Mouse (Mus musculus) forebrain, embryonic 11.5 days (tissue): ENCODE data around the gene Gm128. TPM values are rescaled to one million over a fixed set of nuclear protein-coding genes. Genes with fewer than 3 reads are reported as not detected.

Experiments used
- ATAC-seq: fragments of 200-750 bp; cut with Nextera tagmentation; replicated peaks from 2 replicates; pipeline ENCODE4 v1.8.0; 2017; ENCODE audit warnings: moderate TSS enrichment; ENCODE audit not compliant: low FRiP score
- DNase-seq: peaks from one replicate; pipeline ENCODE4 v3.0.0-alpha.2; 2017; ENCODE audit warnings: low spot score
- H3K27ac ChIP-seq: fragments of 300-500 bp; sonication (generic); 2 replicates; pipeline ENCODE4 v1.5.1; 2014; ENCODE audit warnings: low read depth, low read length
- H3K27me3 ChIP-seq: fragments of 300-500 bp; sonication (generic); 2 replicates; pipeline ENCODE4 v1.6.1; 2014; ENCODE audit warnings: mild to moderate bottlenecking, low read length, mixed read lengths; ENCODE audit not compliant: control insufficient read depth, insufficient read depth
- H3K36me3 ChIP-seq: fragments of 300-500 bp; sonication (generic); 2 replicates; pipeline ENCODE4 v1.6.1; 2014; ENCODE audit warnings: mild to moderate bottlenecking, low read length, moderate library complexity, mixed read lengths; ENCODE audit not compliant: control insufficient read depth, insufficient read depth
- H3K4me1 ChIP-seq: fragments of 300-500 bp; sonication (generic); replicated peaks from 2 replicates; pipeline ENCODE4 v1.6.1; 2014; ENCODE audit warnings: low read length, mixed read lengths; ENCODE audit not compliant: control insufficient read depth, insufficient read depth
- H3K4me2 ChIP-seq: fragments of 300-500 bp; sonication (generic); 2 replicates; pipeline ENCODE4 v1.6.1; 2014; ENCODE audit warnings: low read depth, mild to moderate bottlenecking, low read length, moderate library complexity, mixed read lengths; ENCODE audit not compliant: severe bottlenecking
- H3K4me3 ChIP-seq: fragments of 300-500 bp; sonication (generic); 2 replicates; pipeline ENCODE4 v1.5.1; 2014; ENCODE audit warnings: low read depth, low read length
- H3K9ac ChIP-seq: fragments of 300-500 bp; sonication (generic); 2 replicates; pipeline ENCODE4 v1.6.1; 2014; ENCODE audit warnings: low read length
- H3K9me3 ChIP-seq: fragments of 300-500 bp; sonication (generic); 2 replicates; pipeline ENCODE4 v1.6.1; 2016; ENCODE audit warnings: low read length, mixed read lengths; ENCODE audit not compliant: control insufficient read depth
- WGBS: fragments of 180-500 bp; shearing (Covaris S2); extraction: QIAGEN DNeasy Blood & Tissue Kit; methylation state at CpG from one replicate; pipeline ENCODE4 v1.1.7; 2014; 5-methylcytosine and 5-hydroxymethylcytosine counted together
- polyA plus RNA-seq: library from polyadenylated mRNA; unstranded; fragments of >200 nt; fragmentation: Nextera tagmentation; extraction: Ambion mirVana; gene quantifications from 2 replicates; pipeline ENCODE4 v1.2.1, GENCODE M21; 2014

The Gm128 gene
- polyA plus RNA-seq, 1 experiment from 2014 or later, result 0.21 TPM

- WGBS, result 17% methylated on average over 1 of the region's 1 CpGs
- no peak for DNase-seq
- no peaks in the 10 kb centered on the region for H3K36me3 ChIP-seq
- H3K9me3 ChIP-seq, result no peaks in the 10 kb centered on the region
- ATAC-seq, result no peak
- H3K27ac ChIP-seq, result no peak overlapping the region
- H3K4me2 ChIP-seq, result peak overlapping the region; percentile 84
- no peaks in the 10 kb centered on the region for H3K27me3 ChIP-seq
- peaks cover 8% of the 10 kb centered on the region for H3K4me1 ChIP-seq
- peak overlapping the region; percentile 60 for H3K9ac ChIP-seq
- peak overlapping the region; percentile 72 for H3K4me3 ChIP-seq
Observed at GRCm38 (mm10) chr3:95284062-95284461, 42.7 kb upstream of the Gm128 start.

DNA sequence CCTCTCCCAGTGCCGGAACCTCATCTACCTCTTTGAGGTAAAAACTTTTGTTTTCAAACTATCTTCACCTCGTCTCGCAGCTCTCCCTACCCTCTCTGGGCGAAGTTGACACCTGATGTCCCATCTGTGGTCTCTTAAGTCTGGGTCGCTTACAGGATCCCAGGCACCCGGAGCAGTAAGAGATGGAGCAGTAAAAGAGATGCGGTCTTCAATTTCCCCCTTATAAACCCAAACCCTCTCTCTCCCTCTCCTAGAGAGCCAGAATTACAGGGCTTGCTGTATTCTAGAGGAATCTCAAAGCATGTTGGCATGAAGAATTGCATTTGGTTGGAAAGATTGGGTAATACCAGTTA lies 42.2 kb upstream of the Gm128 start:
- H3K4me1 ChIP-seq, result peaks cover 8% of the 10 kb centered on the region
- ATAC-seq (peak; percentile 1; the same call in 1 of the 2 replicates), DNase-seq (no peak)
- H3K36me3 ChIP-seq, result no peaks in the 10 kb centered on the region
- H3K9ac ChIP-seq, result peak overlapping the region; percentile 60
- H3K4me3 ChIP-seq, result peak overlapping the region; percentile 72
- H3K9me3 ChIP-seq, result no peaks in the 10 kb centered on the region
- WGBS, result 5% methylated on average over 7 of the region's 7 CpGs
- H3K27me3 ChIP-seq, result no peaks in the 10 kb centered on the region
- H3K27ac ChIP-seq, result peak overlapping the region; percentile 89; the same call in 1 of the 2 replicates
- H3K4me2 ChIP-seq, result peak overlapping the region; percentile 84

DNA sequence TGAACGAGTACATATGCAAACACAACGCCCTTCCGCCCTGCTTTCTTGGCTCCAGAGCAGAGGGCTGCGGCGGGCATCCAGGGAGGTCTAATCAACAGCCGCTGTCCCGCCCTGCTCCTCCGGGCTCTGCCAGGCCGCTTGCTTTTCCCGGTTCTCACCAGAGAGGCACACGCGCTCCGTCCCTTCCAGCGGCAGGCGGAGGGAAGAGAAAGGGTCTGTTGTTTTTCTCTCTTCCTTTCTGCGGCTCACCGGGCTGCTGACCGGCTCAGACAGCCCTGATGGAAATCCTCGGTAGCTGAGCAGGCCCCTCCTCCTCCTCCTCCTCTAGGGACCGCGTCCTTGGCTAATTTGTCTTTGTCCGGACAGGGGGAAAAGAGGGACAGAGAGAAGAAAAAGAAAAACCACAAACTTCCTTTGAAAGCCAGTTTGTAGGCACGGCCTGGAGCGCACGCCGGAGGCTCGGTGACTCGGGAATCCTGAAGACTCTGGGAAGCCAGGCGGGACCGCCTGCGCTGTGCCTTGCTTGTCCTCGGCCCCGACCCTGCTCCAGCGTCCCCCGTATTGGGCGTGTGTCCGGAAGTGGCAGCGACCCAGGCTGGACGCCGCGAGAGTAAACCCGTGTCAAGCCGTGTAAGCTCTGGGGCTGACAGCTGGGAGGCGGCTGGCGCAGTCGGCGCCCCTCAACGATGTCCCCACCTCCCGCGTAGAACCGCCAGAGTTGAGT lies 41.6 kb upstream of the Gm128 start:
- Histone ChIP-seq H3K4me1 (peaks cover 8% of the 10 kb centered on the region), H3K4me3 (peak overlapping the region; percentile 72), H3K36me3 (no peaks in the 10 kb centered on the region), H3K9me3 (no peaks in the 10 kb centered on the region), H3K27me3 (no peaks in the 10 kb centered on the region), H3K4me2 (peak overlapping the region; percentile 84), H3K9ac (peak overlapping the region; percentile 60), H3K27ac (peak overlapping the region; percentile 89)
- peak; percentile 73 for ATAC-seq
- DNase-seq, result peak; percentile 89
- under 1% methylated on average over 50 of the region's 51 CpGs for WGBS

- no peak for ATAC-seq
- Histone ChIP-seq H3K27ac (peak overlapping the region; percentile 89), H3K9ac (peak overlapping the region; percentile 60), H3K9me3 (no peaks in the 10 kb centered on the region), H3K4me2 (peak overlapping the region; percentile 84), H3K4me1 (peaks cover 8% of the 10 kb centered on the region), H3K36me3 (no peaks in the 10 kb centered on the region), H3K27me3 (no peaks in the 10 kb centered on the region), H3K4me3 (peak overlapping the region; percentile 72)
- WGBS, result under 1% methylated on average over 11 of the region's 11 CpGs
- DNase-seq, result no peak
Observed at GRCm38 (mm10) chr3:95282381-95282864, 41.0 kb upstream of the Gm128 start.

DNA sequence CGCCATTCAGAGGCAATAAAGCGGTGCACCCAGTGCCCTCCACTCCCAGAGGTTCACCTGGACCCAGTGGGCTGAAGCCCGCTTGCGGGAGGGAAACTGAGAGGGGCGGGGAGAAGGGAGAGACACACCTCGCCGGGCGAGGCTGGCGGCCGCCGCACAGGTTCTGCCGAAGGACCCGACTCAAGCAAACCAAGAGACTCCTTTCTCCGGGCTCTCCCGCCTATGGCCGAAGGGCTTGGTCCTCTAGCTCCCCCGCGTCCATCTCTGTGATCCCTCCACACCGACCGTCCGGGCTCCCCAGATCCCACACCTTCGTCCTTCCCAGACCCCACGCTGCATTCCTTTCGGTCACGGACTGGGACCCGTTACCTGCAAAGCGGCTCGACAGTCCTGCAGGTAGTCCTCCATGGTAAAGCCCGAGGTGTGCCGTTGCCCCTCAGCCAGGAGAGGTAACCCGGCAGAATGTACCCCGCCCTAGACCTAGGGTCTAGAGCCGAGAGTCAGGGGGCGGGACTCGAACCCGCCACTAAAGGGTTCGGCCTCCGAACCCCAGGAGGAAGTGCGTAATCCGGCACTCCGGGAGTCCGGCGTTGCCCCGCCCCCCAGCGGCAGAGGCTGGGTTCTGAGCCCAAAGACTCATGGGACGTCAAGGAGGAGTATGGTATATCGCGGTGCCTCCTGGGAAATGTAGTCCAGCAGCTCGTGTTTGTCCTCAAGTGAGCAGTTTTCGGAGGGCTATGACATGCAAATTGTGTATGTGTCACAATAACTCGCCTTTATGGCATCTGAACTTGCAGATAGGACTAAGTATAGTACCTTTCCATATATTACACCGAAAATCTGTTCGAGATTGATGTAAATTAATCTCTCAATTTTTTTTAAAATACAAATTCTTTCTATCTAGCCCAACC lies 40.1 kb upstream of the Gm128 start, which contains the start of the genes Mindy1 and Prune1:
Gene Mindy1, plus strand, starts transcription at position 130 of the 911 bp plus-strand sequence.
Gene Prune1, minus strand, starts transcription at position 861 of the 911 bp plus-strand sequence.
- ATAC-seq, result peak; percentile 88
- WGBS, result under 1% methylated on average over 48 of the region's 53 CpGs

GRCm38 (mm10) chr3:95280747-95281146 lies 39.3 kb upstream of the Gm128 start:
- H3K27me3 ChIP-seq, result no peaks in the 10 kb centered on the region
- H3K36me3 ChIP-seq, result no peaks in the 10 kb centered on the region
- H3K27ac ChIP-seq, result no peak overlapping the region
- DNase-seq (no peak), ATAC-seq (no peak)
- peaks cover 8% of the 10 kb centered on the region for H3K4me1 ChIP-seq
- 29% methylated on average over 8 of the region's 8 CpGs for WGBS
- H3K4me3 ChIP-seq, result peak overlapping the region; percentile 72
- H3K9me3 ChIP-seq, result no peaks in the 10 kb centered on the region
- H3K4me2 ChIP-seq, result peak overlapping the region; percentile 74; the same call in 1 of the 2 replicates
- peak overlapping the region; percentile 81 for H3K9ac ChIP-seq

More for the DNA sequence above, 40.1 kb upstream of the Gm128 start, which contains the start of the genes Mindy1 and Prune1:
- peaks cover 8% of the 10 kb centered on the region for H3K4me1 ChIP-seq
- peak within 1 kb of the TSS; percentile 89 for H3K27ac ChIP-seq
- peak within 1 kb of the TSS; percentile 72 for H3K4me3 ChIP-seq
- no peaks in the 10 kb centered on the region for H3K27me3 ChIP-seq
- H3K36me3 ChIP-seq, result no peaks in the 10 kb centered on the region
- H3K9ac ChIP-seq, result peak within 1 kb of the TSS; percentile 81
- peak within 1 kb of the TSS; percentile 84 for H3K4me2 ChIP-seq
- peak; percentile 99 for DNase-seq
- no peaks in the 10 kb centered on the region for H3K9me3 ChIP-seq

DNA sequence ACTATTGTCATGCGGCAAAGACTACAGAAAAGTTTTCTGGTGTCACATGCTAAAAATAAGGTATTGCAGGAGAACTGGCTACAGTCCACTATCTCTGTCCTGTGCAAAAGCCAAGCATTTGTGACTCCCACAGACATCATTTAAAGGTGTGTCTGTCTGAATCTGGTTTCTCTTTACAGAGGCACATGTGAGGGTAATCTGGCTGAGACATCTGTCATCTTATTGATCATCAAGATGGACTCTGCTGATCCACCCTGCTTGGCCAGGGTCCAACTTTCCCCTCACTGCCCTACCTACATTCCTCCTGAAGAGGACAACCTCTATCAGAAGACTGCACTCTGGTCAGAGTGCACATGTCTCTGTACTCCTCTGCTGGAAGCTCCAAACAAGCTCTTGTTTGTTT lies 35.8 kb upstream of the Gm128 start:
- Histone ChIP-seq H3K4me3 (no peak overlapping the region), H3K9me3 (no peaks in the 10 kb centered on the region), H3K4me2 (no peak overlapping the region), H3K27ac (no peak overlapping the region), H3K27me3 (no peaks in the 10 kb centered on the region), H3K36me3 (no peaks in the 10 kb centered on the region), H3K4me1 (0 out of 2 replicates have a peak, but pooled peaks cover 2% of the 10 kb centered on the region), H3K9ac (no peak overlapping the region)
- DNase-seq, result no peak
- no peak for ATAC-seq
- 100% methylated on average over 1 of the region's 1 CpGs for WGBS

- H3K36me3 ChIP-seq, result no peaks in the 10 kb centered on the region
Observed at GRCm38 (mm10) chr3:95276428-95276934, 35.1 kb upstream of the Gm128 start.

More at GRCm38 (mm10) chr3:95276428-95276934, 35.1 kb upstream of the Gm128 start:
- 79% methylated on average over 5 of the region's 5 CpGs for WGBS
- no peak overlapping the region for H3K9ac ChIP-seq
- no peaks in the 10 kb centered on the region for H3K9me3 ChIP-seq
- no peak overlapping the region for H3K27ac ChIP-seq
- H3K27me3 ChIP-seq, result no peaks in the 10 kb centered on the region
- no peak overlapping the region for H3K4me3 ChIP-seq
- DNase-seq, result no peak
- H3K4me2 ChIP-seq, result no peak overlapping the region
- no peak for ATAC-seq
- H3K4me1 ChIP-seq, result 0 out of 2 replicates have a peak, but pooled peaks cover 2% of the 10 kb centered on the region
